Mouse (Mus musculus) T-helper 2 cell (primary cell): ENCODE results near the gene Mdm2.
"Not testable (repeated sequence)": the region's sequence is repeated elsewhere in the genome, so short reads cannot be mapped to it uniquely, and the experiment has no call there.

ENCODE experiments used
- in situ Hi-C: fragments of 300-600 bp; cut with MboI, MseI; formaldehyde crosslinking; loops from one replicate; pipeline ENCODE4 v1.15.1; 2025; ENCODE audit warnings: high pct_unique_total_duplicates

Mdm2 gene

DNA sequence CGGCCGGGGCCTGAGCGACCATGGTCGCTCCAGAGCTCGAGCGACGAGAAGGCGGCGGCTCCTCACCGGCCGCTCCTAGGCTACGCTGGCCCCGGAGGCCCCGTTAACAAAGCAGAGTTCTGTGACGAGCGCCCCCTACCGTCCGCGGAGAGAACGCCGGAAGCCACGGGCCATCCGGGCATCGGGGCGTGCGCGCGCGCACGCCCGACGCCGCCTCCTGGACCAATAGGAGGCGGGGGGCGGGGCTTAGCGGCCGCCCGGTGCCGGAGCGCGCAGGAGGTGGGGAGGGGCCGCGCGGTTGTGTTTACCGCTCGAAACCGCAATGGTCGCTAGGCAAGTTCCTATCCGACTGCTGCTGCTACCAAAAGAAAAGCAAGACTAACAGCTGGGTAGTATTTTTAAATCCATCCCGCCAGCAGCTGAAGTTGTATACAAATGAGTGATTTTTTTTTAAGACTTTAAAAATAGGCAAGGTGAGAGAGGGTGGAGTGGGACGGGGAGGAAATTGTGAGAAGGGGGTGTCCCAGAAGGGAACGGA is at the start of gene Mdm2:
Gene Mdm2 (minus strand): TSS at position 155 of the 538 bp plus-strand sequence.
- in situ Hi-C loops, result no loop called here

DNA sequence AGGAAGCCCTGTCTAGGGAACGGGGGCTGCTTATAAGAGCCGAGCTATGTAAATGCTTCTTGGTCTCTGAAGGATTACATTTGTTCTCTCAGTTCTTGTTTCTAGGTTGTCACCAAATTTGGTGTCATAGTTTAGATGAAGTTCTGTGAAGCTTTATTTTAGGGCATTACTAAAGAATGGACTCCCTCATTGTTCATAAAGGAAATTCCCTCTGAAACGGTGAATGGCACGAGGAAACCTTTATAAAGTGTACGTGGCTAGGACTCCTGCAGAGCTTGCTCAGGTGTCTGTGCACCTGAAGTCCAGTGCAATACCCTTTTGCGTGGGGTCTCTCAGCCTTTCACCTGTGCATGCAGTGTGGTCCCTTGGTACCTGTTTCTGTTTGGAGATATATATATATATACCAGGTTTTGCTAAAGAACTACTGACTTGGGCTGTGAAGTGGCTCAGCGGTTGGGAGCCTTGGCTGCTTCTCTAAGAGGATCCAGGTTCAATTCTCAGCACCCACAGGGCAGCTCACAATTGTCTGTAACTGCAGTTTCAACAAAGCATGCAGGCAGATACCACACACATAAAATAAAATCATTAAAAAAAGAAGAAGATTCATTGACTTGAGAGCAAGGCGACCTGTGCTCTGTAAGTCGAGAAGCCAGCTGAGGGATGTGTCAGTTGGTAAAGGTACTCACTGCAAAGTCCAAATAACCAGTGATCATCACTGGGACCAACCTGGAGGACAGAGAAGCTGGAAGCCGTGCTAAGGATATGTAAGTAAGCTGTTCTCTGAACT is 49.5 kb upstream of the Mdm2 start:
- in situ Hi-C loops, result no loop called here

DNA sequence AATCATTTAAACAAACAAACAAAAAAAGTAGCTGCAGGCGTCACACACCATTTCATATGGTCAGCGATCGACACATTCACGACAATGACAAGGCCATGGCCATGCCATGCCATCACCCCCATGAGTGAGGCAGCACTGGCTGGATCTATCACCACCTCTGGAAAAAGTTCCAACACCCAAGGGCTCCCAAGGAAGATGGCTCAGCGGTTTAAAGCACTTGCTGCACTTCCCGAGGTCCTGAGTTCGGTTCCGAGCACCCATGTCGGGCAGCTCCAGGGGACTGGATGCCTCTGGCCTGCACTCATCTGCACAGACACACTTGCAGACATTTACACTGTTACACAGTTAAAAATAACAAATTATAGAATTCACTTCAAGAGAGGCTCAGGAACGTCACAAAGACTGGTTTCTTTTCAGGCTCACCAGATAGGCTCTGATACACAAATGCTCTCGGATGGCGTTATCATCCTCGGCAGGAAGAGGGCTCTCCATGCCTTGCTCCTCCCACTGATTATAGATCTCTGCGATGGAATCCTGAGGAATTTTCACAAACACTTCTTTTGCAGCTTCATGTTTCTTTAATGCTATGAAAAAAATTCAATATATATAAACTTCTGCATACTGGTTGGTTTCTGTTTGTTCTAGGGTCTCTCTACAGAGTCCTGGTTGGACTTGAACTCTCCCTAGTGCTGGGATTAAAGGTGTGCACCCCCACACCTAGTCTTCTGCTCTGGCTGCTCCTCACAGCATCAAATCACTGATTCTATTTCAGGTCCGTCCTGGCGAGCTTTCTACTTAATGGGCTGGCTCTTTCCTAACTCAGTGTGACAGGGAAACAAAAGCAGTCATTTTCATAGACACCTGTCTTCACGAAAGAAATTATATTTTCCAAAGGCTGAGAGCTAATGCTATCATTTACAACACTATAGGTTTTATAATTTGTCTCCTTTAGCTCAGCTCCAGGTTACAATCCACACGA is 48.5 kb upstream of the Mdm2 start:
- in situ Hi-C loops, result no loop called here

DNA sequence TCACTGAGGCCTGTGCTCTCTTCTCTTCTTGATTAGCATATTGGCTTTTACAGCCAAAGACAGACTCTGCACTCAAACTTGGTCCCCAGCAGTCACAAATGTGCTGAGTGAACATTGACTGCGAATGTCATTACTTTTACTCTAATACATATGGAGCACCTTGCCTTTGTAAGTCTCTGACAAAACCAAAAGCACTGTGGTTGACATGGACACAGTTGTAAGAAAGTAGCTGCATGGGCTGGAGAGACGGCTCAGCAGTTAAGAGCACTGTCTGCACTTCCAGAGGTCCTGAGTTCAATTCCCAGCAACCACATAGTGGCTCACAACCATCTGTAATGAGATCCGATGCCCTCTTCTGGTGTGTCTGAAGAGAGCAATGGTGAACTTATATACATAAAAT is 47.8 kb upstream of the Mdm2 start:
- in situ Hi-C loops, result not testable (repeated sequence)

DNA sequence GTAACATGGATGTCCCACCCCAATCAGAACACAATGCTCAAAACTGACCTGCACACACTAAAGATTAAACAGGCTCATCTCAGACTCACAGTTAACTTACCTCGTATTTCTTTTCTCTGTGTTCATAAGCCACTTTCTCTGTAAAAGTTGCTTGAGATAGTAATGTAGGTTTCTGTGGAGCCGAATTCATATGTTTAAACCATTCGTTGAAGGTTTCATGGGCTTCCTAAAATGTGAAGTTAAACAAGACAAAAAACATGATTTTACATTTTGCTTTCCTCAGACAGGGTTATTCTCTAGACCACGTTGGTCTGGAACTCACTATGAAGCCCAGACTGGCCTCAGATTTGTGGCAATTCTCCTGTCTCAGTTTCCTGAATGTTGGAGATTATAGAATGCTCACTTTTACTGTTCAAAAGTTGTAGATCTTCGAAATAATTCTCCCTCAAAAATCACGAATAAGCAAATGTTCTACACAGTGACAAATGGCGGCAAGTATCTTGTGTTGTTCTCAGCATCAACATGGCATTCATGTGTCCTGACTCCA is 47.3 kb upstream of the Mdm2 start:
- in situ Hi-C loops, result no loop called here

DNA sequence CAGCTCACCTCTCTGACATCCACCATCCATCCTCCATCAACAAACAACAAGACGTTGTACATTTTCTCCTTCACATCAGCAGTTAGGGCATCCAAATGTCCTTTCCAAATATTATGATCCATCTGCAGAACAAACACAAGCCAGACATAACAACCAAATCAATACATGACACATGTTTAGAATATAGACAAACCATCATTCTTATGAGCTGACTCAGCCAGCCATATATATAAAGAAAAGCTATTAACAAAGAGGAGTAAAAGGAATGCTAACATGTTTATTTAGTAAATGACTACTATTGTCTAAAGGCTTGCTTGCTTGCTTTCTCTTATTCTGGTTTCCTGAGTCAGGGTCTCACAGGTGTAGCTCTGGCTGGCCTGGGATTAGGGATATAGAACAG is 46.7 kb upstream of the Mdm2 start:
- in situ Hi-C loops, result no loop called here

DNA sequence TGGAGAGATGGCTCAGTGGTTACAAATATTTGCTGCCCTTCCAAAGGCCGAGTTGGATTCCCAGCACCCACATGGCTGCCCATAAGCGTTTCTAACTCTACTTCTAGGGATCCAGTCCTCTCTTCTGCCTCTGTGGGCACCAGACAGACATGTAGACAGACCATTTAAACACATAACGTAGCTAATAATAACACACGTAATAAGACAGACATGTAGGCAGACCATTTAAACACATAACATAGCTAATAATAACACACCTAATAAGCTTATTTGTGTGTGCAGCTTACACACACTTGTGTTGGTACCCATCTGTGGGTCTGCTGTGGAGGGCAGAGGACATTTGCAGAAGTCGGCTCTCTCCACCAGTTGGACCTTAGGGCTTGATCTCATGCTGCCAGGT is 46.2 kb upstream of the Mdm2 start:
- in situ Hi-C loops, result no loop called here

DNA sequence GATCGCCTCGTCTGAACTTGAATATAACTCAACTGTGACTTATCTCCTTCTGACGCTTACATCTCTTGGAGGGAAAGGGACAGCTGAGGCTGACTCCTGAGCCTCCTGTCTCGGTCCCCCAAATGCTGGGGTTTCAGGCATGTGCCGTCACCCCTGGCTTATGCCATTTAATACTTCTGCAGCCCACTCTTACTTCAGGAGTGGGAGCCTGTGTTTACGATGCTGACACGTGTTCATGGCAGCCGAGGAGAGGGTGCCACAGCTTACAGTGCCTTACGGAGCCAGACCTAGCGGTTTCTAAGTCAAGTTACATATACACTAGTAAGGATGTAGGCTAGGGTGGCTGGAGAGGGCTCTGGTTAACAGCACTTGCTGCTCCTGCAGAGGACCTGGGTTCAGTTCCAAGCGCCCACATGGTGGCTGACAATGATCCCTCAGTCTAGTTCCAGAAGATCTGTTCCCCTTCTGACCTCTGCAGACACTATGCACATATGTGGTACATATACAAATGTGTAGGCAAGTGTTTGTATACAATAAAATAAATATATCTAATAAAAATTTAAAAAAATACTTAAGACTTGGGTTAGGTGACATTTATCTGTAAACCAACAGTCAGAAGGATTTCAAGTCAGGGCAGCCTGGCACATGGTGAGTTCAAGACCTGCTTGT is 45.4 kb upstream of the Mdm2 start:
- in situ Hi-C loops, result no loop called here

DNA sequence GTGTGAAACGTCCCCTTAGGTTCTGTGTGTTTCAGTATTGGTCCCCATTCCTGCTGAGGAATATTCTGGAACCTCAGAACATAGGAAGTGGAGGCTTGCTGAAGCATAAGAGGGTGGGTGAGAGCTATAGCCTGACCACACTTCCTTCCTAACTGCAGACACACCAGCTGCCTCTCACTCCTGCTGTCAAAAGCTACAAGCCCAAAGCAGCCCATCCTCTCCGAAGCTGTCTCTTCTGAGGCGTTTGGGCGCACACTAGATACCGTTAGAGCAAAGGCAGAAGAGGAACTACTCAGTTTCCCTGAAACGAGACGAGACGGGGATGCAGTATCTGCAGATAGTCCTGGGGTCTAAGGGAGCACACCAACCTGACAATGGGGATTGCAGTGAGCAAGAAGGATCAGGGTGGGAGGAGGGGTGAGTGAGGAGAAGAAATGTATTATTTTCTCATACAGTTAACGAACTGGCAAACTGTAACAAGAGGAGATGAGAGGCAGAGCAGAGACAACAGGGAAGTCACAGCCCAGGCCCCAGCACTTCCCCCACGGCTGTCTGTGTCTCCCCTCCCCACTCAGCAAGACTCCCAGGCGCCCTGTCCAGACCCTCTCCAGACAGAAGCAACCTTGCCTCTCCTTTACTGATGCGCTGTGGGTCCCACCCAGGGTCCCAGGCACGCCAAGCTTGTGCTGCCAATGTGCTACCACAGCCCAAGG is 44.7 kb upstream of the Mdm2 start:
- in situ Hi-C loops, result no loop called here

DNA sequence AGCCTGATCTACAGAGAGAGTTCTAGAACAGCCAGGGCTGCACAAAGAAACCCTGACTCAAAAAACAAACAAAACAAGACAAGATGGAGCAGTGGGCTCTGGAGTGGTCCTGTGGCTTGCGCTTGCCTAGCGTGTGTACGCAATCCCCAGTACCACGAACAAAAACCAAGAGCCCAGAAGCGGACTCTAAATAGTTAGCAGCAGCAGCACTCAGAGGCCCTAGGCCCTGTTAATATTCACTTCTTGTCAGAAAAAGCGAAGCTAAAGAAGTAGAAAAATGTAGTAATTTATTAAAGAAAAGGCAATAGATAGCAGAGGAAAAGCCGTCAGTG is 44.0 kb upstream of the Mdm2 start:
- in situ Hi-C loops, result no loop called here

DNA sequence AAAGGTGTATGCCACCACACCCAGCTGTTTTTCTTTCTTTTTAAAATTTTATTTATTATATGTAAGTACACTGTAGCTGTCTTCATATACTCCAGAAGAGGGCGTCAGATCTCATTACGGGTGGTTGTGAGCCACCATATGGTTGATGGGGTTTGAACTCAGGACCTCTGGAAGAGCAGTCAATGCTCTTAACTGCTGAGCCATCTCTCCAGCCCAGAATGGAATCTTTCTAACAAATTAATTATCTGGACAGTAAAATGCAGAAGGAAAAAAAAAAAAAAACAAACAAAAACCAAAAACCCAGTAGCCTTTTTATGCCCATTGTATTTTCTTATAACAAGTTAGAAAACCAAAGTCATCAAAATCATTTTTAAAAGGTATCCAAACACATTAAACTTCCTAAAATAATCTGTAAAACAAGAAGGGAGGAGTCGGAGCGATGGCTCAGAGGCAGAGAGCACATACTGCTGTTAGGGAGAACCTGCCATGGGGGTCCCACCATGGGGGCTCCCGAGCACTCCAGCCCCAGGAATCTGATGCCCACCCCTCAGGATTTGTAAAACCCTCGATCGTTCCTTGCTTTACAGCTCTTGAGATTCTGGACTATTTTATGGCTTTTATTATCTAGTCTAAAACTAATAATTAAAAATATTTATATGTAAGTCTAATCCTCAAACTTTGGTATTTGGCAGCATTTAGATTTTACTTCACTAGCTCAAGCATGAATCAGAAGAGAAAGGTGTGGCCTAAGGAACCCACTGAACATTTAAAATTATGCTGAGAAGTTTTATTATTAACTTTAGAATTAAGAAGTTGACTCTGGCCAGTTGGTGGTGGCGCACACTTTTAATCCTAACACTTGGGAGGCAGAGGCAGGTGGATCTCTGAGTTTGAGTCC is 43.4 kb upstream of the Mdm2 start:
- in situ Hi-C loops, result no loop called here

DNA sequence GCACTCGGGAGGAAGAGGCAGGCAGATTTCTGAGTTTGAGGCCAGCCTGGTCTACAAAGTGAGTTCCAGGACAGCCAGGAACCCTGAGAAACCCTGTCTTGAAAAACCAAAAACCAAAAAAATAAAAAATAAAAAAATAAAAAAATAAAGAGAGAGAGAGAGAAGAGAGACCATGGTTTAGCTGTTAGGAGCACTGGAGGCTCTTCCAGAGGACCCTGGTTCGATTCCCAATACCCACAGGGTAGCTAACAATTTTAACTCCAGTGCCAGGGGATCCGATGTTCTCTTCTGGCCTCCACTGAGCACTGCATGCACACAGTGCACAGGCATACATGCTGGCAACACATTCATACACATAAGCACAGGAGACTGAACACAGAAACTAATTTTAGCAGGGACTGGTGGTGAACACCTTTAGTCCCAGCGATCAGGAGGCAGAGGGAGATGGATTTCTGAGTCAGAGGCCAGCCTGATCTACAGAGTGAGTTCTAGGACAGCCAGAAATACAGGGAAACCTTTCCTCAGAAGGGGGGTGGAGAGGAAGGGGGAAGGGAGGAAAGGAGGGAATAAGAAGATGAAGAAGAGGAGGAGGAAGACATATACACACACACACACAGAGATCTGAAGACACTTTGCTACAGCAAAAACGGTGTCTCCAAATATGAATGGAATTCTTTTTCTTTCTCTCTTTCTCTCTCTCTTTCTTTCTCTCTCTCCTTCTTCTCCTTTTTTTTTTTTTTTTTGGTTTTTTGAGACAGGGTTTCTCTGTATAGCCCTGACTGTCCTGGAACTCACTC is 42.5 kb upstream of the Mdm2 start:
- in situ Hi-C loops, result no loop called here

DNA sequence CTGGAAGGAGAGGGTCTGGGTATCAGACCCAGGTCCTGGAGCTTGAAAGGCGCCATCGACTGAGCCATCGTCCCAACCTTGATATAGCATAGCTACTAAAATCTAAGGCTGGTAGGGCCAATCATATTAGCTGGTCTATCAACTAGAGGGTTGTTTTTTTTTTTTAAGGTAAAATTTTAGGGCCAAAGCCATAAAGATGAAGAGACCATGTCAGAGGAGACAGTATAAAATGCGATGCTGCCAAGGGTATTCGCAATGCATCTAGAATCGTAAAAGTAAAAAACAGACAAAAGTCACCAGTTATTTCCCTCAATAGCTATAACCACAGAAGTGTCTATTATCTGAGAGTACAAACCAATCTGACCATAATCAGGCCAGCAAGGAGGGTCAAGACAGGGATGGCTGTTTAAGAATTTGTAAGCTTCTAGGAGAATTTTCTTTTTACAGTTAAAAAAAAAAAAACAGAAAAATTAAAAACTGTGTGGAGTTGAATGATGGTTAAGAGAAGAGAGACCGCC is 41.8 kb upstream of the Mdm2 start:
- in situ Hi-C loops, result no loop called here

DNA sequence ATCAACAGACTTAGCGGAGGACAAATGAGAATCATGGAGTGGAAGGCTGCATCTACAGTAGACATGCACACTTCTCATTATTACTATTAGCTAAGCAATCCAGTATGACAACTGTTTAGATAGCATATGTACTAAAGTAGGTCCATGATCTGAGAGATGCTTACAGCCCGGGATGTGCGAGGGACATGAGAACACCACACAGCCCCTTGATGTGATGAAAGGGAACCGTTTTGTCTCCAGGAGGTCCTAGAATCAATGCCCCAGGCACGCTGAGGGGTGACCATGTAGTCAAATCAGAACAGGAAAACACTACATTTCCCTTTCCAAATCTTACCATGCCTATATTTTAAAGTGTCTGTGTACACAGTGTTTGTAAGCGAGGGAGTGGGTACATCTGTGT is 41.2 kb upstream of the Mdm2 start:
- in situ Hi-C loops, result no loop called here

DNA sequence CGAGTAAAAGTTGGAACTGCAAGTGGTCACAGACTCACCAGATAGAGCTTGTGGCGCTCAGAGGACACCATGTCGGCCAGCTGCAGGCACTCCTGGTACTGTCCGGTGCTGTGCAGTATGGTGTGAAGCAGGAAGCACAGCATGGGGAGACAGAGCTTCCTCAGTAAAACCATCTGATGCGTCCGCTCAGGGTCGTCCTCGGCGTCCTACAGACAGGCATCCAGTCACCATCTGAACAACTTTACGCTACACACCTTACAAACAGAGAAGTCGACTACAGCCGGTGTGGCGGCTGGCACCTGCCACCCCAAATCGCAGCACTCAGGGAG is 40.7 kb upstream of the Mdm2 start:
- in situ Hi-C loops, result no loop called here

DNA sequence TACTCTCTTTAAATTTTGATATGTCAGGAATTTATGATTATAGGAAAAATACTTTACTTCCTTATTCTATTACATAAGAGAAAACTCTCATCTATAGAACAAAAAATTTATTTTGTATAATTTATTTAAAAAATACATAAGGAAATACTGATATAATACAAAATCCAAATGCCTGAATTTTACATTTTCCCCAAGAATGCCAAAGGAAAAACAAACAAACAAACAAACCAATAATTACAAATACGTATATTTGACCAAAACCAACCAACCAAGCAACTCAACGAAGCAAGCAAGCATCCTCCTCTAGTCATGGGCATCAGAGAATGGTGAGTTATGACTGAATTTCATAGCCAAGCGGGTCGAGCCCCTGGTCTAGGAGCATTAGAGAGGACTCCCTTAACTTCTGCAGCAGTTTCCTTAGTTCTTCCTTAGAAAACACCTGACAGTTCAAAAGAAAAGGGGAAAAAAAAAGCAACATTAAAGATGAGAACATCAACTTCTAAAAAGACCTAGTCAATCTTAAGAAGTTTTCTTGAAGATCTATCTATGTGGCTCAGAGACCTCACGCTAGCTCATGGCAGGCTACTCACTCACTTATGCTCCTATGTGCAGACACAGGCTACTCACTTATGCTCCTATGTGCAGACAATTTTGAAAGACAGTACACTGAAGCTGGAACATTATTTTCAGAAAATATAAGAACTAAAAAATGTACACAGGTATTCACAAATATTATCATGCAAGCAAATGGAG is 40.1 kb upstream of the Mdm2 start:
- in situ Hi-C loops, result no loop called here

DNA sequence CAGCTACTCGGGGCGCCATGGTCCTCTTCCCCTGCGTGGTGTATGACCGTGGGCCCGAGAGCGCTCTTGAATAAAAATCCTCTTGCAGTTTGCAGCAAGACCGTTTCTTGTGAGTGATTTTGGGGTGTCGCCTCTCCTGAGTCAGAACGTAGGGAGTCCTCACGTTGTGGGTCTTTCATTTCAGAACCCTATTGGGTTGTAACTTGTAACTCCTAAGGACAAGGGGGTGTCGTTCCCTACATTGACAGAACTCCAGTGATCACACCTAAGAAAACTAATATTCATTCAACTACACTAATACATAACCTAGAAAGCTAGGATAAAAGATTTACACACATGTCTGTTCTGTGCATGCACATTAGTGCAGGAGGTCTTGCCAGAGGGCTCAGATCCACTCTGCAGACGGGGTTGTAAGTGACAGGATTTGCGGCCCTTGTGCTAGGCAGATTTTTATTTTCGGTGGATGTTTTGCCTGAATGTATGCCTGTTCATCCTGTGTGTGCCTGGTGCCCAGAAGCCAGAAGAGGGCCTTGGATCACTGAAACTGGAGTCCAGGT is 39.3 kb upstream of the Mdm2 start:
- in situ Hi-C loops, result no loop called here

DNA sequence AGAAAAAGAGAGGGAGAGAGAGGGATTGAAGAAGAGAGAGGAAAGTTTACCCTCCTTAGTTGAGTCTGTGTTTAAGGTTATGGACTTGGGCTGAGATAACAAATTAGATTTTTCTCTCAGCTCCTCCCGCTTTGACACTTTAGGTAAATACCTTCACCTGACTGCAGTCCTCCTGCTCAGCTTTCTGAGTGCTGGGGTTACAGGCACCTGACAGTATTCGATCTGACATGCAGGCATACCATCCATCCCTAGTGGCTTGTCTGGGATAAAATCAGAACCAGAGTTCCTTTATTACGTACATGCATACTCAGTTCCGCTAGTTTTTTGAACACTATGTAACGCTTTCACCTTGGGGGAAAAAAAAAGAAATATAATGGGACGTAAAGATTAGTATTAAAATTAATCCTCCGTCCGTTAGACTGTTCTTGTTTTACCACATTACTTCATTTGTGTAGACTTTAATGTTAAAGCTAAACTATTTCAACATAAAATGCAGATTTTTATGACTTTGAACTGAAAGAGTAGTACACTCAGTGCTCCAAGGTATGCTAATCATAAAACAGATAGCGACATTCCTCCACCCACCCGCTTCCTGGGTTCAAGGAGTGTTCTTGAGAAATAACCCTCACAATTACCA is 38.6 kb upstream of the Mdm2 start:
- in situ Hi-C loops, result no loop called here
